Mouse (Mus musculus) kidney, postnatal 10 days (tissue): ENCODE measurements at regions not wholly inside any gene's neighbourhood (a gene's known extent, or its start where the extent isn't known, plus 50 kb on each side); places are given as distances from the start of the nearest gene placed in this dataset.

Source experiments
- DNase-seq: peaks from one replicate; pipeline ENCODE4 v3.0.0; 2021; ENCODE audit warnings: mixed read lengths

DNA sequence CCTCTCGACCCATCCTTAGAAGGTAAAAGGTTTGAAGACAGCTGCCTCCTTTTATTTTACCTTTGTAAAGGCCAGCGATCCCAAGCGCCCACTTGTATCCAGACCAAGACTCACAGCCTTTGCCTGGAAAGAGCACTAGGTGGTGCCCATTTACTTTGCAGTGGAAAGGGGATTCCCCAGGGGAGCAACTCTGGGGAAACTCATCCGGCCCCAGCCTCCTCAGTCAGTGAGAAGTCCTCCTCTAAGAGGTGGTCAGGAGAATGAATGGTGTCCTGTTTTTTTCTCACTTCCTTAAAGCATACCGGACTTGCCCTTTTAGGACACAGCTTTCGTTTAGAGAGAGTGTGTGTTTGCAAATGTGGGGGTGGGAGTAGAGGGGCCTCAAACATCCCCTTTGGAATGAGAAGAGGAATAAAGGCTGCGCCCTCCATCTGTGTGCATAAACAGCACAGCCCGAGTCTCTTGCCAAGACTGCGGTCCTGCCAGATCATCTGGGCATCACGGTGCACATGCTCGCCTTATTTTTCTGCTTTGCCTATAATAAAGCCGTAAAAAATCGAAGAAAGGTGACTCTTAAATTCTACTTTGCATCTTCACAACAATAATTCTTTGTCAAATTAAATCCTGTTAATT, 57.5 kb upstream of the Etaa1 start:
- peak; percentile 75 for DNase-seq

GRCm38 (mm10) chr11:18008140-18008539, 54.5 kb upstream of the Etaa1 start:
- DNase-seq: no peak
